Mouse (Mus musculus) neural tube, embryonic 10.5 days (tissue): ENCODE data around the gene Mitd1.

Experiments
- DNase-seq: peaks from one replicate; pipeline ENCODE4 v3.0.0-alpha.2; 2017; ENCODE audit warnings: low spot score; ENCODE audit errors: extremely low spot score

Gene Mitd1

DNA sequence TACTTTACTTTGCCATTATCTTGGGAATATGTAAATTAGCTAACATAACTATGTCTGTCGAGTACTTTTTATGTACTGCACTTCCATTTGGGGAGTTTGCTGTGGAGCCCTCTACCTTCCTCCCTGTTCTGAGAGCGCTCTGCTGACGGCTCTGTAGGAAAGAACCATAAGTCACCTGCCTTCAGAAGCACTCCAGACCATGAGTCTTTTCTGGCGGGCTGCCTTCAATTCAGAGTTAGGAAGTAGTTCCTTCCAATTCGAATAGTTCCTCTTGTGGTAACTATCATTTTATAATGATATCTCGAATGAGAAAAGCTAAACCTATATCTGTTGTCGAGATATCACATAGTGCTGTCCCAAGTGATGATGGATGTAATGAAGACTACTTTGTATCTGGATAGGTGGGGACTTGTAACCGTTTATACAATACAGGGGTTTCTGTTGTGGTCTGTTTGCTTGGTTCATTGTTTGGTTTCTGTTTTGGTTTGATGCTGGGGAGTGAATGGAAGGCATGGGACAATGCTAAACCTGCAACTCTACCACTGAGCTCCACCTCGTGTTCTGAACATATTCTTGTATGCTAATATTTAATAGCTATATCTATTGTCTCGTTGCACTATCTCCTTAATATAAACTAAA is 22.4 kb downstream of the Mitd1 start:
- DNase-seq = no peak

DNA sequence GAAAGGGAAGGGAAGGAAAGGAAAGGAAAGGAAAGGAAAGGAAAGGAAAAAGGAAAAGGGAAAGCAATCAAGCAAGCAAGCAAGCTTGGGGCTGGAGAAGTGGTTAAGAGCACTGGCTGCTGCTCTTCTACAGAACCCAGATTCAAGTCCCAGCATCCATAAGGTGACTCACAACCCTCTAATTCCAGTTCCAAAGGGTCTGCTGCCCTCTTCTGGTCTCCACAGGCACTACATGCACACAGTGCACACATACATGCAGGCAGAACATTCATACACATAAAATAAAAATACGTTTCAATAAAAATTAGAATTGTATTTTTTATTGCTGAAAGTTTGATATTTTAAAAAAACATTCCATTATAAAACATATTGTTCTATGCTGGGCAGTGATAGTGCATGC is 23.2 kb downstream of the Mitd1 start:
- DNase-seq = peak; percentile 38

DNA sequence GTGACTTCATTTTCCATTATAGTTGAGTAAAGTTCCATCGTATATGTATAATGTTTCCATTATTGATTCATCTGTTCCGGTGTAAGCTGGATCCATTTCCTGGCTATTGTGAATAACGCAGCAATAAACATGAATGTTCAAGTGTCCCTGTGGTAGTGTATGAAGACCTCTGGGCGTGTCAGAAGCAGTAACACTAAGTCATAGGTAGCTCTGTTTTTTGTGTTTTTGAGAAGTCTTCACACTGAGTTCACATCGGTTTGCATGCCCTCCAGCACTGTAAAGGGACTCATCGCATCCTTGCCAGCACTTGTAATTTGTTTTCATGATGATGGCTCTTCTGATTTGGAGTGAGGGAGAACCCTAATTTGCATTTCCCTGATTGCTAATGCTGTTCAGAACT is 23.9 kb downstream of the Mitd1 start, which contains the start of gene Tsga10:
TSS of gene Tsga10 (minus strand) at position 144 of the 400 bp plus-strand sequence.
- no peak for DNase-seq

DNA sequence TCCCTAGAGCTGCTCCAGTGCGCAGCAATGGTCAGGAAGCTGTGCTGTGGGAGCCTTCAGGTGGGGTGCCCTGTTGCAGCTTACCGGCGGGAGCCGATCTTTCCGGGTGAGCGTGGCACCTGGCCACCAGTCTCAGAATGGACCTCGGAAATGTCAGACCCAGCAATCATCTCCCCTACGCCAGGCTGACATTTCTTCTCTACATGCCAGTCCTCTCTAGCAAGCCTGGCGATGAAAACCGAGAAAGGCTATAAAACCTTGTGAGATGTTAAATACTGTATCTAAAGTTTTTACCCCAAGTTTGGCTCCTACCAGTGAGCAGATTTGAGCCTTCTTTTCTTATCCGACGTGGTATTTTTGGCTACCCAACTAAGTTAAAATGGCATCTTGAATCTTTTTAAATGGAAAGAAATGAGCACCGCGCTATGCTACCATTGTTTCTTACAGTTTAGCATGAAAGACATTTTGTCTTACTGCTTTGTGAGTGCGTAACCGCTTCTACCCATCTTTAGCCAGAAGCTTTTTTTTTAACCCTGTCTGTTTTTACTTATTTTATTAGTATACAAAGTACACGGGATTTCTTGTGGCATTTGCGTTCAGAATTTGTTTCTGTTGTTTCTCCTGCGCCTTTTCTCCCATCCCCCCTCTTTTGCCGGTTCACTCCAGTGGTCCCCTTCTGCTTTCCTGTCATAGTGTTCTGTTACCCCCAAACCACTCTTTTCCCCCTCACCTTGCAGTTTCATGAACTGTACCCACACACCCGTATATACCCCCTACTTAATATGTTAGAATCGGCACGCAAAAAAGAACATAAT is 24.6 kb downstream of the Mitd1 start:
- no peak for DNase-seq

DNA sequence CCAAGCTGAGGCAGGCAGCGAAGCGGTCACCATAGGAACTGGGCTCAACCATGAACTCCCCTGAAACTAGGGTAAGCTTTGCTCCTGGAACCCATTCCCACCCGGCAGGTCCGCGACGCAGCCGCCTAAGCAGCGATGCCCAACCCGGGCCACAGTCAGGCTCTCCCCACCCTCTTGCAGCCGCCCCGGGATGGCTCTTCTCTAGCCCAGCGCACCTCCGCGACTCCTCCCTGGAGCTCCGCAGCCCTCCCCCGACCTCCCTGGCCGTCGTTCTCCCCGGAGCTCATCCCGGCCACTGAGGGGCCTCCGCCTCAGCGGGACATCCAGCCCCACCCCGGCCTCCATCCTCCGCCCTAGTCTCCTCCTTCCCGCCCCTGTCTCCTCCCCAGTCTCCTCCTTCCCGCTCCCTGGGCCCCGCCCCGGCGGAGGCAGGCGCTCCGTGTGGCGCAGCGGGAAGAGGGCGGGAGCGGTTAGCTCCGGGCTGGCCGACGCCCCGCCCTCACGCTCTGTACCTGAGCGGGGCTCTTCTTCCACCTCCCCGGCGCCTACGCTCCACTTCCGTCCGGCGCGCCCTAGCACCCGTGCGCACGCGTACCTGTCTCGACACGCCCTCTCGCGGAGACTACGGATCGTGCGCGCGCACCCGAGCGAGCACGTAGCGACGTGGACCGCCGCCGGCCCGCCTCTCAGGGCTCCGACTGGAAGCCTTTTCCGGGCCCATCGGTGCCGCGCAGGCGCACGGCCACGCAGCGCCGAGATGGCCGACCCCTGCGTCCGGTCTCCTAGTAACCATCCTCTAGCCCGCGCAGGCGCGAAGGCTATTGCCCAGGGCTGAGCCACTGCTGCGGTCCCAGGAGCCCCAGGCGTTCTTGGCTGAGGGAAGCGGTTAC is 25.5 kb downstream of the Mitd1 start:
- peak; percentile 99 for DNase-seq

DNA sequence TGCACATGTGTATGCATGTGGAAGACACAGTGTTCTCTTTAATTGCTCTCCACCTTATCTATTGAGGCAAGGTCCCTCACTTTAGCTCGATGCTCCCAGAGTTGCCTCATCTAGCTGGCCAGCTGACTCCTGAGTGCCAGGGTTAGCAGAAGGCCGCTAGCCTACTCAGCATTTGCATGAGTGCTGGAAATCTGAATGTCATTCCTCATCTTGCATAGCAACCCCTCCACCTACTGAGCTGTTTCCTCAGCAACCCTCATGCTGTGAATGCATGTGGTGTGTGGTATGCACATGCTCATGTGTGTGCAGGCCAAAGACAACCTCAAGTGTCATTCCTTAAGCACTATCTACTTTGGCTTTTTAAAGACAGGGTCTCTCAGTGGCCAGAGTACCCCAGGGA is 39.5 kb downstream of the Mitd1 start:
- no peak for DNase-seq

DNA sequence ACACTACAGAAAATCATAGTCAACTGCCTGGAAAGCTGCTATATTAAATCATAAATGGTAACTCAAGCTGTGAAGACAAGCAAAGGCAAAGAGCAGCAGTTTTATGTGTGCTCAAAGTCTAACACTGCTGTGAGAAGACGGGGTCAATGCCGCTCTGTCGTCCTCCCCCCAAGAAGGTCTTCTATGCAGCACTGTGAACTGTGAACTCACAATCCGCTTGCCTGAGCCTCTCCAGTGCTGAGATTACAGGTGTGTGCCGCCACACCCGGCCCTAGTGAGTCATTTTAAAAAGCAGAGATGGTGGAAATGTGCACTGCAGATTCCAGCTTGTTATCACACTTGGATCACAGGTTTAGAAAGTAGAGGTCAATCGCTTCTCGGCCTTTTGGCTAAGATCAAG is 43.3 kb downstream of the Mitd1 start:
- DNase-seq = no peak

DNA sequence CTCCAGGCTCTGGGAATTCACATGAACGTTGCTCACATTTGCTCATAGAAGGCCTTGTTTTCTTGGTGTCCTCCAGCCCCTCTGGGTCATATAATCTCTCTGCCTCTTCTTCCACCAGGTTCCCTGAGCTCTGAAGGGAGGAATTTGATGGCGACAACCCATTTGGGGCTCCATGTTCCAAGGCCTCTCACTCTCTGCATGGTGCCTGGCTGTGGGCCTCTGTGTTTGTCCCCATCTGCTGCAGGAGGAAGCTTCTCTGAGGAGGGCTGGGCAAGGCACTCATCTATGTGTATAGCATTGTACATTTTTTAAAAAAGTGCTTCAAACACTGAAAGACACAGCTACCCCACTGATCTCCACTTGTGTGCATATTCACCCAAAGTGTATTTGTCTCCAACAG is 58.5 kb downstream of the Mitd1 start:
- DNase-seq = no peak
